In genomic region chr16:90072651-90073050, GRCm38 (mm10) we compare ENCODE assay signal across 8 mouse cellular contexts.
DNase-seq lines count a peak whose midpoint lies in the region; ATAC-seq and TF ChIP-seq lines count a peak whose summit lies in the region.

No protein-coding gene starts in this region.

- TF ChIP-seq CTCF in brain, embryonic 14.5 days (IDR thresholded peaks at IDR 0.05; ENCODE audit: borderline replicate concordance, extremely low read depth, insufficient read depth, insufficient read length) = no peak

- H3K4me2 ChIP-seq in heart, embryonic 13.5 days = peak overlapping the region; percentile 54
- H3K4me2 ChIP-seq in kidney, embryonic 15.5 days = peak overlapping the region; percentile 46

- H3K9me3 ChIP-seq in heart, embryonic 13.5 days = 0 out of 2 replicates have a peak, but pooled peaks cover 3% of the 10 kb centered on the region
- H3K9me3 ChIP-seq in kidney, embryonic 15.5 days (replicated peaks) = no peaks in the 10 kb centered on the region
- no peaks in the 10 kb centered on the region for H3K9me3 ChIP-seq in megakaryocyte, embryonic 14.5 days

- whole genome bisulfite sequencing in heart, embryonic 13.5 days = 24% methylated on average over 15 of the region's 15 CpGs
- WGBS in kidney, embryonic 15.5 days = 5% methylated on average over 15 of the region's 15 CpGs

- no peak for ATAC-seq in heart, embryonic 13.5 days (ENCODE audit: extremely low read depth, insufficient number of reproducible peaks, low FRiP score, low TSS enrichment)
- peak; percentile 45; the same call in 1 of the 2 replicates for ATAC-seq in kidney, embryonic 15.5 days (replicated peaks; ENCODE audit: low FRiP score)
- no peak for ATAC-seq in activated CD4-positive, CD25-positive, alpha-beta regulatory T cell, adult 4 months

- no peaks in the 10 kb centered on the region for H3K27me3 ChIP-seq in heart, embryonic 13.5 days (replicated peaks)
- no peaks in the 10 kb centered on the region for H3K27me3 ChIP-seq in kidney, embryonic 15.5 days
- H3K27me3 ChIP-seq in megakaryocyte, embryonic 14.5 days (replicated peaks) = no peaks in the 10 kb centered on the region

- DNase-seq in ES-CJ7 (ENCODE audit: low read depth, low spot score) = peak; percentile 23
- peak; percentile 89 for DNase-seq in brain, embryonic 14.5 days (ENCODE audit: low read depth)
- DNase-seq in thymus, postnatal 25 days = peak; percentile 23
- no peak for DNase-seq in layer of hippocampus, postnatal 25 days (ENCODE audit: extremely low spot score in 1 of 2, low spot score in 1 of 2)

- TF ChIP-seq POLR2A in brain, embryonic 14.5 days (IDR thresholded peaks at IDR 0.05; ENCODE audit: borderline replicate concordance, extremely low read depth, insufficient read depth, insufficient read length, poor library complexity, severe bottlenecking) = no peak

- H3K4me3 ChIP-seq in heart, embryonic 13.5 days = peak overlapping the region; percentile 20
- H3K4me3 ChIP-seq in kidney, embryonic 15.5 days (replicated peaks) = 0 out of 2 replicates have a peak overlapping the region, but pooled peaks have one; percentile 3
- H3K4me3 ChIP-seq in megakaryocyte, embryonic 14.5 days (replicated peaks) = peak overlapping the region; percentile 88

- H3K27ac ChIP-seq in heart, embryonic 13.5 days (replicated peaks) = no peak overlapping the region
- H3K27ac ChIP-seq in kidney, embryonic 15.5 days = peak overlapping the region; percentile 71

- H3K9ac ChIP-seq in heart, embryonic 13.5 days = no peak overlapping the region; the same call in 1 of the 2 replicates
- no peak overlapping the region for H3K9ac ChIP-seq in kidney, embryonic 15.5 days

- H3K36me3 ChIP-seq in heart, embryonic 13.5 days = no peaks in the 10 kb centered on the region
- no peaks in the 10 kb centered on the region for H3K36me3 ChIP-seq in kidney, embryonic 15.5 days
- H3K36me3 ChIP-seq in megakaryocyte, embryonic 14.5 days (replicated peaks; ENCODE audit: low read length) = no peaks in the 10 kb centered on the region

- H3K4me1 ChIP-seq in heart, embryonic 13.5 days = peaks cover 30% of the 10 kb centered on the region
- H3K4me1 ChIP-seq in kidney, embryonic 15.5 days = peaks cover 31% of the 10 kb centered on the region
- H3K4me1 ChIP-seq in megakaryocyte, embryonic 14.5 days = peaks cover 73% of the 10 kb centered on the region

Comparison
In these comparisons a context has a peak if more than half of its experiments do, and no peak if none do; other contexts are left out.
1. DNase-seq: peak in ES-CJ7 (single experiment), brain, embryonic 14.5 days (single experiment) and thymus, postnatal 25 days (single experiment); none in layer of hippocampus, postnatal 25 days (0 of 2).
2. H3K4me3 ChIP-seq: peak in every context shown above with its lines; median percentile 88 in megakaryocyte, embryonic 14.5 days; 20 in heart, embryonic 13.5 days; 3 in kidney, embryonic 15.5 days.